Mouse (Mus musculus) limb, embryonic 11.5 days (tissue): Measurements from ENCODE around the gene Dnah5. TPM values are rescaled to one million over a fixed set of nuclear protein-coding genes. Genes with fewer than 3 reads are reported as not detected.

Source experiments
- ATAC-seq: fragments of 200-750 bp; cut with Nextera tagmentation; 2 replicates; pipeline ENCODE4 v1.8.0; 2017; ENCODE audit warnings: low read depth; ENCODE audit not compliant: insufficient number of reproducible peaks, low FRiP score, low TSS enrichment
- DNase-seq: peaks from one replicate; pipeline ENCODE4 v3.0.0-alpha.2; 2015; ENCODE audit warnings: low spot score
- H3K27ac ChIP-seq: fragments of 300-500 bp; sonication (generic); replicated peaks from 2 replicates; pipeline ENCODE4 v1.5.1; 2014; ENCODE audit warnings: low read depth, mild to moderate bottlenecking, low read length
- H3K27me3 ChIP-seq: fragments of 300-500 bp; sonication (generic); 2 replicates; pipeline ENCODE4 v1.6.1; 2014; ENCODE audit warnings: mild to moderate bottlenecking, low read length, mixed read lengths; ENCODE audit not compliant: control insufficient read depth, insufficient read depth
- H3K36me3 ChIP-seq: fragments of 300-500 bp; sonication (generic); 2 replicates; pipeline ENCODE4 v1.6.1; 2014; ENCODE audit warnings: mild to moderate bottlenecking, low read length, moderate library complexity, mixed read lengths; ENCODE audit not compliant: control insufficient read depth, insufficient read depth
- H3K4me1 ChIP-seq: fragments of 300-500 bp; sonication (generic); 2 replicates; pipeline ENCODE4 v1.6.1; 2014; ENCODE audit warnings: low read length, mixed read lengths; ENCODE audit not compliant: control insufficient read depth, insufficient read depth
- H3K4me2 ChIP-seq: fragments of 300-500 bp; sonication (generic); 2 replicates; pipeline ENCODE4 v1.6.1; 2014; ENCODE audit warnings: low read depth, mild to moderate bottlenecking, moderate library complexity; ENCODE audit not compliant: severe bottlenecking
- H3K4me3 ChIP-seq: fragments of 300-500 bp; sonication (generic); 2 replicates; pipeline ENCODE4 v1.5.1; 2014; ENCODE audit warnings: low read depth, low read length
- H3K9ac ChIP-seq: fragments of 300-500 bp; sonication (generic); 2 replicates; pipeline ENCODE4 v1.6.1; 2014; ENCODE audit warnings: mild to moderate bottlenecking, low read length
- H3K9me3 ChIP-seq: fragments of 300-500 bp; sonication (generic); 2 replicates; pipeline ENCODE4 v1.6.1; 2016; ENCODE audit warnings: low read length; ENCODE audit not compliant: control insufficient read depth
- WGBS: fragments of 180-500 bp; shearing (Covaris S2); extraction: QIAGEN DNeasy Blood & Tissue Kit; methylation state at CpG from one replicate; pipeline ENCODE4 v1.1.7; 2014; 5-methylcytosine and 5-hydroxymethylcytosine counted together
- polyA plus RNA-seq: library from polyadenylated mRNA; unstranded; fragments of >200 nt; fragmentation: Nextera tagmentation; extraction: Ambion mirVana; gene quantifications from 2 replicates; pipeline ENCODE4 v1.2.1, GENCODE M21; 2014

Gene Dnah5
- polyA plus RNA-seq, 1 experiment from 2014 or later = not detected

DNA sequence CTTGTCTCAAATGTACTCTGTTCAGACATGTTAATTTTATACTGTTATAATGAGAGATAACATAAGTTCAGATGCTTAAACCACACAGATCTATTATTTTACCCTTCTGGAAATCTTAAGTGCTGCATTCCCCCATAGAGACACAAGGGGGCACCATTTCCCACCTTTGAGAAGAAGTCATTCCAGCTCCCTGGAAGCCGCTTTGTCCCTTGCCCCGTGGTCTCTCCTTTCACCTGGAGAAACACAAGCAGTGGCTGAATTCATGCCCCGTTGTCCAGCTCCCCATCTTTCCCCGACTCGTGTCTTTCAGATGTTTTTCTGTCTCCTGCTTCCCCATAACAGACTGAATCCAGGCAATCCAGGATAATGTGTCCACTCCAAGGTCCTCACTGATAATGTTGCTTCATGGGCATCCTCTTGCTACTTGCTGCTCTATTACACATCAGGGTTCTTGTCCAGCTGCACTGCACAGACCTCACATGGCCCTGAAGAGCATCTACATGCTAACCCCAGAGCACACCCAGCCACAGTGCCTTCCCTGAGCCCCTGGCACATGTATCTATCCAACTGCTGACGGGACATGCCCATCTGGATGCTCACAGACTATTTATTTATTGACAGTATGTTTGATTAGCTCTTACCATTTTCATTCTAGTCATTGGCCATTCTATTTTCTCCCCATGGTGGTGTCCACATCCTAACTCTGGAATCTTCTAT lies 112.4 kb downstream of the Dnah5 start:
- DNase-seq (peak; percentile 75), ATAC-seq (no peak)
- Histone ChIP-seq H3K9me3 (no peaks in the 10 kb centered on the region), H3K36me3 (no peaks in the 10 kb centered on the region), H3K4me2 (no peak overlapping the region), H3K27me3 (no peaks in the 10 kb centered on the region), H3K4me1 (no peaks in the 10 kb centered on the region), H3K9ac (no peak overlapping the region), H3K4me3 (no peak overlapping the region), H3K27ac (no peak overlapping the region)
- WGBS = 32% methylated on average over 6 of the region's 6 CpGs

- H3K36me3 ChIP-seq = no peaks in the 10 kb centered on the region
These were observed 119.0 kb downstream of the Dnah5 start for GRCm38 (mm10) chr15:28322533-28322932.

DNA sequence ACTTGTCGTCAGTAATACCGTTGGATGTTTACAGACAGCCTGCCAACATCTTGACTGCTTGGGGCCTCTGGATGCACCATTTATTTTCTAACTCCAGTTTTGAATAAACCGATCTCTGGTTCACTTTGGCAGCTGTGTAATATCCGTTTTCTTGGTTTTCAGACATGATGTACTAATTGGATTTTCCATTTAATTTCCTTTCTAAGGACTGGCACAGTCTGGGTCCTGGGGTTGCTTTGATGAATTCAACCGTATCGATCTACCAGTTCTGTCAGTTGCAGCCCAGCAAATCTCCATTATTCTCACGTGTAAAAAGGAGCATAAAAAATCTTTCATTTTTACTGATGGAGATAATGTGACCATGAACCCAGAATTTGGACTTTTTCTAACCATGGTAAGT lies 123.4 kb downstream of the Dnah5 start:
- Histone ChIP-seq H3K27me3 (no peaks in the 10 kb centered on the region), H3K27ac (no peak overlapping the region), H3K4me1 (no peaks in the 10 kb centered on the region), H3K9ac (no peak overlapping the region), H3K4me2 (no peak overlapping the region), H3K36me3 (no peaks in the 10 kb centered on the region), H3K4me3 (no peak overlapping the region), H3K9me3 (no peaks in the 10 kb centered on the region)
- WGBS = 84% methylated on average over 7 of the region's 7 CpGs
- DNase-seq (no peak), ATAC-seq (no peak)

More at GRCm38 (mm10) chr15:28322533-28322932, 119.0 kb downstream of the Dnah5 start:
- H3K27me3 ChIP-seq = no peaks in the 10 kb centered on the region
- H3K4me1 ChIP-seq = no peaks in the 10 kb centered on the region
- no peaks in the 10 kb centered on the region for H3K9me3 ChIP-seq
- DNase-seq (no peak), ATAC-seq (no peak)
- H3K9ac ChIP-seq = no peak overlapping the region
- no peak overlapping the region for H3K4me3 ChIP-seq
- H3K4me2 ChIP-seq = no peak overlapping the region
- no peak overlapping the region for H3K27ac ChIP-seq
- 88% methylated on average over 7 of the region's 7 CpGs for WGBS

DNA sequence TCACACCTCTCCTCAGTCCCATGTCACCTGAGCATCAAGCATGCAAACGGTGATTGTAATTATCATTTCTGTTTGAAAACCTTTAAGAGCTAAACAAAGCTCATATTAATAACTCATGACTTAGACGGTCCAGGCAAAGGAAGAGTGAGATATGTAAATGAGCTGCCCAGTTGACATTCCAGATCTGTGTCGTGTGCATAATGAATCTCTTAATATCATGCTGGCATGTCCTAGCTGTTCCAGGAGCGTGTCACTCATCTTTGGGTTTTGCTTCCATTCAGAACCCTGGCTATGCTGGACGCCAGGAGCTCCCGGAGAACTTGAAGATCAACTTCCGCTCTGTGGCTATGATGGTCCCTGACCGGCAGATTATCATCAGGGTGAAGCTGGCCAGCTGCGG lies 123.9 kb downstream of the Dnah5 start:
- Histone ChIP-seq H3K36me3 (no peaks in the 10 kb centered on the region), H3K4me3 (no peak overlapping the region), H3K4me2 (no peak overlapping the region), H3K27ac (no peak overlapping the region), H3K9me3 (no peaks in the 10 kb centered on the region), H3K27me3 (no peaks in the 10 kb centered on the region), H3K9ac (no peak overlapping the region), H3K4me1 (no peaks in the 10 kb centered on the region)
- DNase-seq = no peak
- WGBS = 94% methylated on average over 9 of the region's 9 CpGs
- no peak for ATAC-seq

DNA sequence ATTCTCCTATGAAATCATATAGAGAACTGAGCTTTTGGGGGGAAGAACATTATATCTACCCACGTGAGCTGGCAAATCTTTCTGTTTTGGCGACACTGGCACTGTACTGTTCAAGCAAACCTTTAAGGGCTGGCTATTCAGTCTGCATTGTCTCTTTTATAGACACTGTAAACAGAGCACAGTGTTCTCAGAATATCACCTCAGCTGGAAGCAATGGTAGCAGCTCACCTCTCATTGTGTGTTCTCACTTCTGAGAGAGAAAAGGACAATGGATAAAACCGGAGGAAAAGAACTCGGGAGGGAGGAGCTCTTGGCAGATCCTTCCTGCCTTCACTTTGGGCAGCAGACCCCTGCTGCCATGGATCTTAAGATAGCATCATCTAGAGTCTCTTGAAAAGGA lies 137.6 kb downstream of the Dnah5 start:
- Histone ChIP-seq H3K4me2 (no peak overlapping the region), H3K9ac (no peak overlapping the region), H3K4me3 (no peak overlapping the region), H3K27ac (no peak overlapping the region), H3K9me3 (no peaks in the 10 kb centered on the region), H3K4me1 (no peaks in the 10 kb centered on the region), H3K36me3 (no peaks in the 10 kb centered on the region), H3K27me3 (no peaks in the 10 kb centered on the region)
- no peak for DNase-seq
- no peak for ATAC-seq
- WGBS = 61% methylated on average over 4 of the region's 4 CpGs

GRCm38 (mm10) chr15:28367561-28367960 lies 164.0 kb downstream of the Dnah5 start:
- no peaks in the 10 kb centered on the region for H3K36me3 ChIP-seq
- ATAC-seq (no peak), DNase-seq (no peak)
- no peaks in the 10 kb centered on the region for H3K4me1 ChIP-seq
- H3K9me3 ChIP-seq = no peaks in the 10 kb centered on the region
- WGBS = 75% methylated on average over 11 of the region's 11 CpGs
- H3K9ac ChIP-seq = no peak overlapping the region
- no peak overlapping the region for H3K4me2 ChIP-seq
- H3K27me3 ChIP-seq = no peaks in the 10 kb centered on the region
- no peak overlapping the region for H3K27ac ChIP-seq
- no peak overlapping the region for H3K4me3 ChIP-seq

DNA sequence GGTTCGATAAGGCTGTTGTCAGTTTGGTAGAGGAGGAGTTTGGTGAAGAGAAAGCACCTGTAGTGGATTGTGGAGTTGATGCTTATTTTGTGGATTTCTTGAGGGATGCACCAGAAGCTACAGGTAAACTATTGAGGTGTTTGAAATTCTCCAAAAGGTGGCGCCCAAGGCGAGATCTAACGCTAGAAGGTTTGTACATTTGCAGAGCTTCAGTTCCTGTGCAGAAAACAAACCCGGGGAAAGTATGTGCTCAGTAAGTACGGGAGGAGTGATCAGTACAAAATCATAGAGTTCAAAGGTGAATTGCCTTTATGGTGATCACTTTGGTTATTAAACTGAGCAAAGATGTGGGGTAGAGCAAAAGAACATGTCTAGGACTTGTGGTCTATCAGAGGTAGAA lies 166.9 kb downstream of the Dnah5 start:
- Histone ChIP-seq H3K4me3 (no peak overlapping the region), H3K27me3 (no peaks in the 10 kb centered on the region), H3K9me3 (no peaks in the 10 kb centered on the region), H3K9ac (no peak overlapping the region), H3K36me3 (no peaks in the 10 kb centered on the region), H3K4me2 (no peak overlapping the region), H3K4me1 (no peaks in the 10 kb centered on the region), H3K27ac (no peak overlapping the region)
- 78% methylated on average over 6 of the region's 6 CpGs for WGBS
- ATAC-seq (no peak), DNase-seq (no peak)

DNA sequence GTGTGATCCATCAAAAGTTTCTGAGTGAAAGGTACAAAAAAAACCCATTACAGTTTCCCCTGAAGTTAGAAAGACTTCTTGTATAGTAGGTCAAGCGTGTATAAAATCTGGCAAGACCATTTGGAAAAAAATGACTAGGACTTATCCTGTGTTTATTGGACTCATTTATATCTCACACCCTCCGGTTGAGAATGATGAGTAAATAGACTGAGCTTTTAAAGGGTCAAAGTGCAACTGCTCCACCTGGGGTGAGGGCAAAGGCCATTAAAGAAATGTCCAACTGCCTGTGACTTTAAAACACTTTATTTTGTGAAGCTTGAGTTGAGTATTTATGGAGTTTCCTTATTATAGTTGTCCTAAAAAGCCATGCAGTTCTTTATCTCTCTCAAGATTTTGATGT lies 168.0 kb downstream of the Dnah5 start:
- WGBS = 32% methylated on average over 2 of the region's 2 CpGs

DNA sequence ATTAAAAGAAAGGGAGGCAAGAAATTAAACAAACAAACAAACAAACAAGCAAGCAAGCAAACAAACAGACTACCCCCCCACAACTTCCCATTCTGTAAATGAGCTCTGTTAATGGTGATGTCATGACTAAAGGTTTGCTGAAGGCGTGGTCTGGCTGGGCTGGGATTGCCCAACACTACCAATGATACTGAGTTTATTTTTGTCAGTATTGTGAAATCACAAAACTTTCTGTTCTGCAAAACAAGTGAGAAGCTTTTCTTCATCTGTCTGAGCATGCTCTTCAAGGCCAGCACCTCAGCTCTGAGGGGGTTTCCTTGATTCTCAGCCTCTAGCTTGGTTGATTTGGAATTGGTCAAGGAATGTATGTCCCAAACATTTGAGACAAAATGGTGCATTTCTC lies 170.8 kb downstream of the Dnah5 start:
- no peaks in the 10 kb centered on the region for H3K4me1 ChIP-seq
- no peak overlapping the region for H3K4me3 ChIP-seq
- H3K36me3 ChIP-seq = no peaks in the 10 kb centered on the region
- ATAC-seq = no peak
- WGBS = 88% methylated on average over 1 of the region's 1 CpGs
- no peaks in the 10 kb centered on the region for H3K9me3 ChIP-seq
- no peak overlapping the region for H3K27ac ChIP-seq
- H3K4me2 ChIP-seq = no peak overlapping the region
- no peak overlapping the region for H3K9ac ChIP-seq
- H3K27me3 ChIP-seq = no peaks in the 10 kb centered on the region
- DNase-seq = no peak

More for the DNA sequence above, 168.0 kb downstream of the Dnah5 start:
- no peak overlapping the region for H3K27ac ChIP-seq
- no peaks in the 10 kb centered on the region for H3K4me1 ChIP-seq
- H3K36me3 ChIP-seq = no peaks in the 10 kb centered on the region
- H3K9me3 ChIP-seq = no peaks in the 10 kb centered on the region
- no peaks in the 10 kb centered on the region for H3K27me3 ChIP-seq
- H3K9ac ChIP-seq = no peak overlapping the region
- H3K4me3 ChIP-seq = no peak overlapping the region
- ATAC-seq = no peak
- no peak overlapping the region for H3K4me2 ChIP-seq
- DNase-seq = no peak
